Mouse (Mus musculus) WW6 (cell line): Measurements from ENCODE around the gene Magel2.

Experiments used
- DNase-seq: peaks from one replicate; pipeline ENCODE4 v3.0.0-alpha.2; 2013; ENCODE audit warnings: low read depth, low spot score

Gene Magel2

DNA sequence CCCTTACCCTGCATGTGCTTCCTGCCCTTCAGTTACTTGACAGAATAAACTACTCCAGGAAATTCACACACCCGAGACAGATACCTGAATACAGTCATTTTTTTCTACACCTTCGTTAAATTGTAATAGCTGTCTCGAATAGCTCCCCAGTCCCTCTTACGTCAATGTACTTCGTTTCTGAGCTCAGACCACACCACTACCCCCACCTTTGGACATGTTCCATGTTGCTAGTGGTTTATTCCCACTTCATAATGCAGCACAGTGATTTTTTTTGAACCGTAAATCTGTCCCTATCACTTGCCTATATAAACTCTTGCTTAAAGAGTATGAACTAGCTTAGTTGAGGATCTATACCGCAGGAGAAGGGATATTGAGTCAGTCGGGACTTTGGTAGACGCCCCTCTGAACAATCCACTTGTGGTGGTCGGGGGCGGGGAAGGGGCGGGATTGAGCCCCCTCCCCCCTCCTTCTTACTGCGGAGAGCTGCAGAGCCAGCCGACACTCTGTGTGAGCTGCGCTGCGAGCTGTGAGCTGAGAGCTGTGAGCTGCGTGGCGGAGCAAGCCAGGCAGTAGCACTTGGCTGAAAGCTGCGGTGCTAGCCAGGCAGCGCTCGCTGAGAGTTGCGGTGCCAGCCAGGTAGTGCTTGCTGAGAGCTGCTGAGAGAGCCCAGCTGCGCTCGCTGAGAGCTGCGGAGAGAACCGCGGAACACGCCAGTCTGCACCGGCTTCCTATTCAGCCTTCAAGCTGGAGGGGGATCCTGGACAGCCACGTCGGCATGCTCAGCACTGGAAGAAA lies at the start of gene Magel2:
TSS of gene Magel2 (plus strand) at position 501 of the 795 bp plus-strand sequence.
- DNase-seq: peak; percentile 38

- no peak for DNase-seq
Measured at GRCm38 (mm10) chr7:62345411-62345810, 31.4 kb upstream of the Magel2 start.

DNA sequence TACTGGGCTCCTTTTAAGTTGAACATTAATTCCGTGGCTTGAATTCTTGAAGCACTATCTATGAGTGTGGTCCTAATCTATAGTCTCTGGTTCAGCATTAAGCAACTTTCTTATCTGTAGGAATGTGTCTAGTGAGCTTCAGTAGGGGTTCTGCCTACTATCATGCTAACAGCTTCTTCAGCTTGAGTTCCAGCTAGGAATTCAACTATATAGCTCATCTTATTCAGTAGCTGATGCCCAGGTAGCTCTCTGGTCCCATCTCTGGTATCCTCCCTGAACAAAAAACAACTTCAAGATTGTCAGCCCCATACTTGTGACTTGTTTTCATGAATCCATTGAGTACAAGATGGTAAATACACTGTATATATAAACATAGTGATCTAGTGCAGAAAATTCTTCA lies 30.5 kb upstream of the Magel2 start, which contains the start of gene Ndn:
TSS of gene Ndn (plus strand) at position 301 of the 400 bp plus-strand sequence.
- DNase-seq: no peak

DNA sequence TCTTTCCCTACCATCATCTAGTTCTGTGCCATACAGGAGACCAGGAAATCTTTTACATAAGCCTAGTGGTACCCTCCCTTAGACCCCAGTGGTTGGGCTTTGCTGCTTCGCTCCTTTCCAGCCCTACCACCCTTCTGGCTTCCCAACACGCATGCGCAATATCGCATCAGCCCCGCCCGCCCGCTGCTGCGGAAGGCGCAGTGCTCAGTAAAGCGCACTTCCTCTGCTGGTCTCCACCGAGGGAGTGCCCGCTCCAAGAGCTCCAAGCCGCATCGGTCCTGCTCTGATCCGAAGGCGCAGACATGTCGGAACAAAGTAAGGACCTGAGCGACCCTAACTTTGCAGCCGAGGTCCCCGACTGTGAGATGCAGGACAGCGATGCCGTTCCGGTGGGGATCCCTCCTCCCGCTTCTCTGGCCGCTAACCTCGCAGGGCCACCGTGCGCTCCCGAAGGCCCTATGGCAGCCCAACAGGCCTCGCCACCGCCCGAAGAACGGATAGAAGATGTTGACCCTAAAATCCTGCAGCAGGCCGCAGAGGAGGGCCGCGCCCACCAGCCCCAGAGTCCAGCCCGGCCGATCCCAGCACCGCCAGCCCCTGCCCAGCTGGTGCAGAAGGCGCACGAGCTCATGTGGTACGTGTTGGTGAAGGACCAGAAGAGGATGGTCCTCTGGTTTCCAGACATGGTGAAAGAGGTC lies 28.6 kb upstream of the Magel2 start:
- DNase-seq: peak; percentile 45

GRCm38 (mm10) chr7:62348804-62349190 lies 28.0 kb upstream of the Magel2 start:
- DNase-seq: no peak

DNA sequence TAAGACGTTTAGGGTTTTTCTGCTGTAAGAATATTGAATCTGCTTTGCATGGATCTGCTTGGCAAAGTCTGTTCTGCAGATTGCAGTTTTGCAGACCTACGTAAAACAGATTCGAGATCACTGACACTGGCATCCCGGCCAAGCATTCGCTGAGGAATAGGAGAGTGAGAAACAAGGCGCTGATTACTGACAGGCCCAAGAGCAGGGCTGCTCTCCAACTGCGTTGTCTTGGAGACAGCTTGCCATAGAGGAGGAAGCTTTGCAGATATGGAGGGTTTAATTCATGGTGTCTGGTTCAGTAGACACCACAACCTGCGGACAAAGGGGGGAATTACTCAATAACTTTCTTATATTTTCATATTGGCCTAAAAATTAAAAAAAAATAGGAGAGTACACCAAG lies 25.5 kb upstream of the Magel2 start:
- DNase-seq: no peak

DNA sequence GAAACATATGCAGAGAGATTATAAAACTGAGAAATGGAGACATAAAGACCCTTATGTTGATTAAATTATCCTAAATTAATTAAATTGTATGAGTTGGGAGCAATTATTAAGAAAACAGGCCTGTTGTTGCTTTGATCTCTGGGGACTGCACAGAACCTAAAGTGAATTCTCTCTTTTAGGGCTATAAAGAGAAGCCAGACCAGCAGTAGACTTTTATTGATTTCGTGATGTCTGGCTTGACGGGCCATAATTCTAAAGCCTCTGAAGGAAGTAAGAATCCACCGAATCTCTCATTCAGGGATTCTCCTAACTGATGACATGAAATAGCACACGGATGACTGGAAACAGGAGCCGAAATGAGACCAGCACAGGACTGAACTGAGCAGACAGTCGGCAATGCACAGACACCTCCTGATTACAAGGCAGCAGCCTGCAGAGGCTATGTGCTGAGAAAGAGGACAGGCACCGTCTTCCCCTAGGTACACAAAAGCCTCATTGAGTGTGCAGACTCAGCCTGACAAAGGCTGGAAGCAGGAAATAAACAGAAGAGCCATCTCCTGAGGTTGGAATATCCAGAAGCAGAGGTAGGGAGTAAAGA lies 11.7 kb upstream of the Magel2 start:
- no peak for DNase-seq

DNA sequence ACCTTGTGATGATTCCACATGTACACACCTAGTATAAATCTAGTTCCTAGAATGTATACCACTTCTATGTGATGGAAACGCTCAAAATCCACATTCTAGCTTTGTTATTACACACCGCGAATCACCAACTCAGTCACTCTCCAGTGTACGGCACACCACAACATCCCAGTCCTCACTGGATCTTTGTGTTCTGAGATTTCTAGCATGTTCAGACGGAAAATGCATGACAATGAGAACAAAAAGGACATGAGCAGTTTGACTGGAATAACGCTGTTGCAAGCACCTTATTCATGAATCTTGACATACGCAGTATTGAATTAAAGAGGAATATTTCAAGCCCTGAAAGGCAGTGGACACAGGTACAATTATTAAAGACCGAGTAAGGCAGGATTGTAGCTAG lies 10.1 kb upstream of the Magel2 start:
- no peak for DNase-seq

GRCm38 (mm10) chr7:62375658-62376057 lies 1.2 kb upstream of the Magel2 start:
- no peak for DNase-seq

DNA sequence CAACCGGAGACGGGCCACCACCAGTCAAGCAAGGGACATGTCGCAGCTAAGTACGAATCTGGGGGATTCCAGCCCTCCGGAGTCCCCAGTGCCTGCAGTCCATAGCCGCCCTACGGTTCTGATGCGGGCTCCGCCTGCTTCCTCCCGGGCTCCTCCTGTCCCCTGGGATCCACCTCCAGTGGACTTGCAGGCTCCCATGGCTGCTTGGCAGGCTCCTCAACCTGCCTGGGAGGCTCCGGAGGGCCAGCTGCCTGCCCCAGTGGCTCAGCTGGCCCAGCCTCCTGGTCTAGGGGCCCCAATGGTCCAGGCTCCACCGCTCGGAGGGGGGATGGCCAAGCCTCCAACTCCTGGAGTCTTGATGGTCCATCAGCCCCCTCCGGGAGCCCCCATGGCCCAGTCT lies 503 bp downstream of the Magel2 start:
- DNase-seq: no peak

DNA sequence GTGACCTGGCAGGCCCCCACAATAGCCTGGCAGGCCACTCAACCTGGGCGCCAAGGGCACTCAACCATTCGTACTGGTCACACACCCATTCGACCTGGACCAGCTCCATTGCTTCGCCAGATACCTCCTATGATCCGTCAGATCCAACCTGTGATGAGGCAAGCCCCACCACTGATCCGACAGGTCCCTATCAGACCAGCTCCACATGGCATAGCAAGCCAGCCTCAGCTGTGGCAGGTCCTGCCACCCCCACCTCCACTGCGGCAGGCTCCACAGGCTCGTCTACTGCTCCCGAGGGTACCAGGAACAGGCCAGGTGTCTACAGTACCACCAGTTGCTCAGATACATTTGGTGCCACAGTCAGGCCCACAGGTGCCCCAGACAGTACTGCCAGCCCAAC lies 1.7 kb downstream of the Magel2 start:
- DNase-seq: no peak

DNA sequence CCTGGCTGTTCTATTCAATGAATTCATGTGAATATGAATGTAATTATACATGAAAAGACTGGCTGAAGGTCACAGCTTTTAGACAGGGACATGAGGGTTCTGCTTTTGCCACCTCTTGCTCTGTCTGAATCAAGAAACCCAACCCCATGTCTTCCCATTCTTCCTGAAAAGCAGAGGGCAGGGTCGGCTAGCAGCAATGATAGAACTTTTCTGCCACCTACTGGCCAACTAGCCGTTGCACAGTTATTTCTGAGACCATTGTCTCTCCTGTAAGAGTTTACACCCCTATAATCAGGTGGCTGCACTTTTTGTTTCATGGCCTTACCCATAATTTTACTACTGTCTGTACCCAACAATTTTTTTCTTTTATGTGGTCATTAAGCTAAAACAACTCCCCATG lies 5.6 kb downstream of the Magel2 start:
- DNase-seq: no peak

- no peak for DNase-seq
Measured at GRCm38 (mm10) chr7:62388291-62388690, 11.5 kb downstream of the Magel2 start.

- DNase-seq: no peak
Measured at GRCm38 (mm10) chr7:62392202-62392601, 15.4 kb downstream of the Magel2 start.

DNA sequence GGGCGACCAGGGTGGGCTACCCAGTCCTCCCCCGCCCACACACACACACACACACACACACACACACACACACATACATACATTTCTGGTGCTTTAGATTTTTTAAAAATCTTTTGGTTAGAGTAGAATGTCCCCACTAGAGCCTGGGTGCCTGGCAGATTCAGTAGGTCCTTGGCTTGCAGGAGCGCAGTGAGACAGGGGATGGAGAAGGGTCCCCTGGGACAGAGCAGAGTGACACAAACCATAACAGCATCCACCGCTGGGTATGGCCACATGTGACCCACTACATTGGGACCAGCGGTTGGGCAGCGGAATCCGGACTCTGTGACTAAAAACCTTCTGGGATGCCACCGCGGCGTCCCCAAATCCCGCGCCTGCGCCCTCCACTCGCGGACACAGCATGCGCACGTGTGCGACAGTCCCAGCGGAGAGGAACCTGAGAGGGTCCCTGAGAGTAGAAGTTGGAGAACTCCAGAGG lies 29.8 kb downstream of the Magel2 start:
- no peak for DNase-seq

GRCm38 (mm10) chr7:62407803-62408202 lies 31.0 kb downstream of the Magel2 start:
- DNase-seq: no peak

GRCm38 (mm10) chr7:62415222-62415621 lies 38.4 kb downstream of the Magel2 start:
- no peak for DNase-seq

DNA sequence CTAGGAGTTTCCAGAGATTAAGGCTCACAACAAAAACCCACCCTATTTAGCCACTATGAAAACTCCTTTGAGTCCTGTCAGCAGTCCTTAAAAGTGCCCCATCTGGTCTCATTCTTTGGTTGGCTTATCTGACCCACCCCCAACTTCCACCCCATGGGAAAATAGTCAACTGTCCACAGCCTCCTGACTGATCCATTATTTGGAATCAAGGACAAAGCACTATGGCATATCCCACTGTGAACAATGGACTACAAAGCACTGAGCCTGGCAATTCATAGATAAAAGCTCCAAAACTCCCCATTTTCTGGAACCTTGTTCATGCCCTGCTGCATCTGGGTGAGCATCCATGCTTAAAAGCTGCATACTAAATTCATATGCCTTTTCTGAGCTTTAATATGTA lies 39.4 kb downstream of the Magel2 start:
- no peak for DNase-seq

- DNase-seq: no peak
Measured at GRCm38 (mm10) chr7:62418346-62418745, 41.5 kb downstream of the Magel2 start.

DNA sequence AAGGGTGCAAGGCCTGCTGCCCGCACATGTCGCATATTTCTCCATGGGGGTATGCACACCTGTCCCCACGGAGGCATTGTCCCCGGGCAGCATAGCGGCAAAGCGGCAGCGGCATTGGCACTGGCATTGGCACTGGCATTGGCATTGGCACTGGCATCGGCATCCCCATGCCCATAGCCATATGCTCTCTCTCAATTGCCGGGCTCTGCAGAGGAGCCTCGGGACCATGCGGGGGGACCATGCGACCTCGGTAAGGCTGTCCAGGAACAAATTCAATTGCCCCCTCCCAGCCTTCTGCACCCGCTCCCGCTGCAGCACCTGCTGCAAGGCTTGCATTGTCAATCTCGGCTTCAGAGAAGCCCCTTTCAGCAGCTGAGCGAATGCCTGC lies 42.3 kb downstream of the Magel2 start:
- DNase-seq: no peak

DNA sequence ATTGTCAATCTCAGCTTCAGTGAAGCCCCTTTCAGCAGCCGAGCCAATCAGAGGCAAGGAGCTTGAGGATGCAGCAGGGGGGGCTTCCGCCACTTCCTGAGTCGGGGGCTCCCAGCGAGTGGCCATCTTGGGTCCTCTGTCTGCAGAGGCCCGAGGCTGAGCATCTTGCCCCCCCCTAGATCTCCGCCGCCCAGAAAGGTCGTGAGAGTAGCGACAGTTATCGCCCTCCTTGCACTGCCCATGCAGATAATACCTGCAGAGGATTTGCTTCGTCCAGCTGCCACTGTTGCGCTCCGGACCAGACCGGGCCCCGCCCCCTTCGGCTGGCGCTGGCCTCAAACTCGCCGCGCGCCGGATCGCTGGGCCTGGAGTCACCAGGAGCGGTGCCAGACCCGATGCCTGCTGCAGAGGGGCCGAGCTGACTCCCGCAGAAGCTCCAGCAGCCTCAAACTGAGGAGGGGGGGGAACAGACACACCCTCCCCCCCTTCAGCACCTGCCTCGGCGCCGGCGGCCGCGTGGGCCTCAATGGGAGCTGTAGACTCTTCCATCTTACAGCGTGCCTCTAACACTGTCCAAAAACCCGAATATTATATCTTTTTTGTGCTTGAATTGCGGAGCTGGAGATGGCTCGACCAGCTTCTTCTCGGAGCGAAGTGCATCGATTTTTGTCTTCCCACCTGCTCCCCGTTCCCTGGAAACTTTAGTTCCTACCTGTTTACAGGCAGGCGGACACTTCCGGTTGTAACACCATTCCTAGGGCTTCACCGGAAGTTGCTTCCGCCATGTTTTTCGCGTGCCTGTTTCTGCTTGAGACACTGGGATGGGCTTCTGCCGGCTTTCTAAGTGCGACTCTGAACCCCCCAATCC lies 42.9 kb downstream of the Magel2 start, which contains the start of gene Mkrn3:
TSS of gene Mkrn3 (minus strand) at position 647 of the 868 bp plus-strand sequence.
- peak; percentile 70 for DNase-seq
